In genomic region chr14:9329839-9330485, GRCm38 (mm10) we compare ENCODE assay signal across 13 mouse cellular contexts.
DNase-seq lines count a peak whose midpoint lies in the region; ATAC-seq and TF ChIP-seq lines count a peak whose summit lies in the region.
"Had no signal": no experiment of that assay in that cellular context is flagged by ENCODE, and none has a peak within 500 bp of the region (broad histone marks: within the 10 kb centered on the region; RNA-seq: fewer than 3 reads in every experiment).

No protein-coding gene starts in this region.

- no peaks in the 10 kb centered on the region for H3K9me3 ChIP-seq in embryonic facial prominence, embryonic 11.5 days (replicated peaks; ENCODE audit: control insufficient read depth, low read length)
- no peaks in the 10 kb centered on the region for H3K9me3 ChIP-seq in embryonic facial prominence, embryonic 10.5 days
- H3K9me3 ChIP-seq in forebrain, embryonic 16.5 days (ENCODE audit: control insufficient read depth, low read length) = no peaks in the 10 kb centered on the region
- H3K9me3 ChIP-seq in midbrain, postnatal 0 days (ENCODE audit: low read length) = no peaks in the 10 kb centered on the region
- H3K9me3 ChIP-seq: heart, embryonic 15.5 days; liver, embryonic 12.5 days had no signal

- no peak overlapping the region for H3K9ac ChIP-seq in embryonic facial prominence, embryonic 11.5 days (replicated peaks; ENCODE audit: low read length)
- no peak overlapping the region for H3K9ac ChIP-seq in forebrain, embryonic 16.5 days (replicated peaks; ENCODE audit: low read depth, low read length)
- H3K9ac ChIP-seq in midbrain, postnatal 0 days (replicated peaks; ENCODE audit: low read length, poor library complexity, severe bottlenecking) = no peak overlapping the region
- H3K9ac ChIP-seq: heart, embryonic 15.5 days; liver, embryonic 12.5 days had no signal

- no peaks in the 10 kb centered on the region for H3K4me1 ChIP-seq in embryonic facial prominence, embryonic 11.5 days (ENCODE audit: control insufficient read depth, insufficient read depth, low read length)
- peaks cover 5% of the 10 kb centered on the region; the same call in 1 of the 2 replicates for H3K4me1 ChIP-seq in embryonic facial prominence, embryonic 10.5 days
- H3K4me1 ChIP-seq in forebrain, embryonic 16.5 days (replicated peaks; ENCODE audit: control insufficient read depth, insufficient read depth, low read length) = peaks cover 14% of the 10 kb centered on the region
- no peaks in the 10 kb centered on the region for H3K4me1 ChIP-seq in midbrain, postnatal 0 days (ENCODE audit: insufficient read depth, low read length)
- H3K4me1 ChIP-seq: heart, embryonic 15.5 days; liver, embryonic 12.5 days had no signal

- peak; percentile 21 for DNase-seq in embryonic facial prominence, embryonic 11.5 days (ENCODE audit: low spot score)
- DNase-seq in embryonic facial prominence, embryonic 10.5 days (ENCODE audit: low spot score) = no peak
- peak; percentile 68 to 70 for DNase-seq in layer of hippocampus, adult 8-10 months (ENCODE audit: low spot score in 2 of 2)
- DNase-seq in midbrain, postnatal 0 days (ENCODE audit: low spot score) = peak; percentile 46
- no peak for DNase-seq in spleen, postnatal 10 days (ENCODE audit: low spot score in 2 of 2)
- no peak for DNase-seq in yolk sac, embryonic 10.5 days (ENCODE audit: low spot score)
- DNase-seq: adrenal gland, postnatal 25 days; cerebellum, postnatal 25 days had no signal

- H3K27ac ChIP-seq in embryonic facial prominence, embryonic 11.5 days (replicated peaks; ENCODE audit: low read depth, low read length) = no peak overlapping the region
- H3K27ac ChIP-seq in embryonic facial prominence, embryonic 10.5 days (replicated peaks) = no peak overlapping the region
- H3K27ac ChIP-seq in forebrain, embryonic 16.5 days (ENCODE audit: low read length) = peak overlapping the region; percentile 3
- no peak overlapping the region for H3K27ac ChIP-seq in midbrain, postnatal 0 days (ENCODE audit: low read depth, low read length)
- H3K27ac ChIP-seq: heart, embryonic 15.5 days; liver, embryonic 12.5 days; stomach, postnatal 0 days had no signal

- TF ChIP-seq CTCF in midbrain, postnatal 0 days (IDR thresholded peaks at IDR 0.05) = no peak

- no peak overlapping the region for H3K4me2 ChIP-seq in embryonic facial prominence, embryonic 11.5 days (ENCODE audit: low read depth, low read length)
- H3K4me2 ChIP-seq in forebrain, embryonic 16.5 days (ENCODE audit: low read length) = peak overlapping the region; percentile 2; the same call in 1 of the 2 replicates
- no peak overlapping the region for H3K4me2 ChIP-seq in midbrain, postnatal 0 days (ENCODE audit: low read depth, low read length, poor library complexity, severe bottlenecking)
- H3K4me2 ChIP-seq: heart, embryonic 15.5 days; liver, embryonic 12.5 days had no signal

- H3K36me3 ChIP-seq in embryonic facial prominence, embryonic 11.5 days (replicated peaks; ENCODE audit: control insufficient read depth, insufficient read depth, low read depth, low read length) = no peaks in the 10 kb centered on the region
- no peaks in the 10 kb centered on the region for H3K36me3 ChIP-seq in embryonic facial prominence, embryonic 10.5 days (replicated peaks)
- H3K36me3 ChIP-seq in forebrain, embryonic 16.5 days (ENCODE audit: control insufficient read depth, insufficient read depth) = no peaks in the 10 kb centered on the region
- no peaks in the 10 kb centered on the region for H3K36me3 ChIP-seq in midbrain, postnatal 0 days (ENCODE audit: insufficient read depth, low read length)
- H3K36me3 ChIP-seq: heart, embryonic 15.5 days; liver, embryonic 12.5 days had no signal

- no peaks in the 10 kb centered on the region for H3K27me3 ChIP-seq in embryonic facial prominence, embryonic 11.5 days (ENCODE audit: control insufficient read depth, insufficient read depth, low read length)
- H3K27me3 ChIP-seq in embryonic facial prominence, embryonic 10.5 days (replicated peaks; ENCODE audit: low read depth, poor library complexity, severe bottlenecking) = no peaks in the 10 kb centered on the region
- H3K27me3 ChIP-seq in forebrain, embryonic 16.5 days (replicated peaks; ENCODE audit: control insufficient read depth, insufficient read depth, low read length) = no peaks in the 10 kb centered on the region
- H3K27me3 ChIP-seq in midbrain, postnatal 0 days (ENCODE audit: insufficient read depth, low read length) = no peaks in the 10 kb centered on the region
- H3K27me3 ChIP-seq: heart, embryonic 15.5 days; liver, embryonic 12.5 days had no signal

- no peak overlapping the region for H3K4me3 ChIP-seq in embryonic facial prominence, embryonic 11.5 days (ENCODE audit: low read depth, low read length)
- no peak overlapping the region for H3K4me3 ChIP-seq in embryonic facial prominence, embryonic 10.5 days
- H3K4me3 ChIP-seq in forebrain, embryonic 16.5 days (replicated peaks; ENCODE audit: low read length) = no peak overlapping the region
- H3K4me3 ChIP-seq in midbrain, postnatal 0 days (ENCODE audit: low read depth, low read length) = no peak overlapping the region
- H3K4me3 ChIP-seq: heart, embryonic 15.5 days; liver, embryonic 12.5 days had no signal

- WGBS in embryonic facial prominence, embryonic 11.5 days = 77% methylated on average over 12 of the region's 12 CpGs
- WGBS in embryonic facial prominence, embryonic 10.5 days = 87% methylated on average over 12 of the region's 12 CpGs
- WGBS in forebrain, embryonic 16.5 days = 55% methylated on average over 12 of the region's 12 CpGs
- 54% methylated on average over 12 of the region's 12 CpGs for WGBS in midbrain, postnatal 0 days

- ATAC-seq in embryonic facial prominence, embryonic 11.5 days (replicated peaks; ENCODE audit: insufficient number of reproducible peaks, low FRiP score, low TSS enrichment, low read depth) = peak; percentile 29; the same call in 1 of the 2 replicates
- ATAC-seq in forebrain, embryonic 16.5 days = peak; percentile 94
- peak; percentile 47; the same call in 1 of the 2 replicates for ATAC-seq in midbrain, postnatal 0 days (ENCODE audit: low FRiP score)
- ATAC-seq in activated CD4-positive, CD25-positive, alpha-beta regulatory T cell, adult 4 months = no peak
- ATAC-seq: liver, embryonic 12.5 days had no signal

Comparison
In these comparisons a context has a peak if more than half of its experiments do, and no peak if none do; other contexts are left out.
1. DNase-seq: peak in embryonic facial prominence, embryonic 11.5 days (single experiment), layer of hippocampus, adult 8-10 months (2 of 2) and midbrain, postnatal 0 days (single experiment); none in embryonic facial prominence, embryonic 10.5 days (single experiment), spleen, postnatal 10 days (0 of 2) and yolk sac, embryonic 10.5 days (single experiment).